Mouse (Mus musculus) G1E (cell line): Measurements from ENCODE around the gene Kif28. TPM values are rescaled to one million over a fixed set of nuclear protein-coding genes. Genes with fewer than 3 reads are reported as not detected.

ENCODE experiments used
- ATAC-seq: 2 replicates; pipeline ENCODE4 v1.8.0; 2016; ENCODE audit warnings: mild to moderate bottlenecking; ENCODE audit not compliant: insufficient number of reproducible peaks, poor library complexity, low FRiP score, severe bottlenecking; ENCODE audit errors: extremely low read depth
- DNase-seq: peaks from one replicate; pipeline ENCODE4 v3.0.0; 2012; ENCODE audit warnings: low spot score
- H3K27me3 ChIP-seq: 2 replicates; pipeline ENCODE4 v1.6.1; 2012; ENCODE audit warnings: mild to moderate bottlenecking, low read length, inconsistent platforms; ENCODE audit not compliant: insufficient read depth
- H3K36me3 ChIP-seq: replicated peaks from 2 replicates; pipeline ENCODE3; 2012; ENCODE audit warnings: mild to moderate bottlenecking, inconsistent platforms
- H3K4me1 ChIP-seq: 2 replicates; pipeline ENCODE4 v1.6.1; 2012; ENCODE audit warnings: low read depth, low read length, inconsistent platforms, mixed read lengths; ENCODE audit not compliant: insufficient read depth
- H3K4me3 ChIP-seq: 2 replicates; pipeline ENCODE4 v1.5.1; 2012; ENCODE audit warnings: low read depth, mild to moderate bottlenecking, inconsistent platforms, low read length, moderate library complexity, mixed read lengths
- H3K9me3 ChIP-seq: replicated peaks from 2 replicates; pipeline ENCODE4 v1.6.1; 2012; ENCODE audit warnings: inconsistent platforms
- CTCF ChIP-seq: IDR thresholded peaks from 2 replicates; pipeline ENCODE4 v1.5.1; 2012; ENCODE audit warnings: low read depth, low read length, inconsistent platforms, mixed read lengths
- GATA1 ChIP-seq: IDR thresholded peaks from 2 replicates; pipeline ENCODE4 v1.6.1; 2012; ENCODE audit warnings: borderline replicate concordance, low read length, inconsistent platforms, mixed read lengths
- GATA2 ChIP-seq: IDR thresholded peaks from 2 replicates; pipeline ENCODE4 v1.6.1; 2012; ENCODE audit warnings: low read depth, low read length, inconsistent platforms, borderline replicate concordance
- POLR2AphosphoS5 ChIP-seq: IDR thresholded peaks from 2 replicates; pipeline ENCODE4 v1.6.1; 2012; ENCODE audit warnings: low read depth, low read length, inconsistent platforms; ENCODE audit not compliant: insufficient replicate concordance
- TAL1 ChIP-seq: conservative IDR thresholded peaks from 2 replicates; pipeline ENCODE4 v1.6.1; 2012; ENCODE audit warnings: low read depth, low read length, inconsistent platforms, mixed read lengths
- polyA plus RNA-seq: library from polyadenylated mRNA; stranded (reverse); fragments of >175 nt; gene quantifications from 2 replicates; pipeline ENCODE4 v1.2.3, GENCODE M21; 2012
- total RNA-seq, 2 experiments: library from RNA; stranded (forward) in 1 of 2; stranded (reverse) in 1 of 2; fragments of 200-1000 nt in 1 of 2; fragments of >200 nt in 1 of 2; fragmentation: Nextera tagmentation in 1 of 2; gene quantifications; 2 replicates each; pipeline ENCODE4 v1.2.3; 2014 to 2017

Kif28 gene
- total and polyA plus RNA-seq, 3 experiments, result 0.05 TPM; not detected in 2

- no peak for TF ChIP-seq POLR2AphosphoS5
- TF ChIP-seq GATA1, result no peak
- no peak for TF ChIP-seq GATA2
- TF ChIP-seq CTCF, result no peak
- Histone ChIP-seq H3K36me3 (peaks cover 80% of the 10 kb centered on the region), H3K27me3 (no peaks in the 10 kb centered on the region), H3K4me1 (peaks cover 45% of the 10 kb centered on the region), H3K9me3 (no peaks in the 10 kb centered on the region), H3K4me3 (no peak overlapping the region)
- ATAC-seq (no peak), DNase-seq (no peak)
Observed at GRCm38 (mm10) chr1:179679326-179679725, 65.7 kb downstream of the Kif28 start.

GRCm38 (mm10) chr1:179677031-179677430 is 68.0 kb downstream of the Kif28 start:
- DNase-seq, result no peak

GRCm38 (mm10) chr1:179674355-179674754 is 70.7 kb downstream of the Kif28 start:
- Histone ChIP-seq H3K9me3 (no peaks in the 10 kb centered on the region), H3K27me3 (no peaks in the 10 kb centered on the region), H3K36me3 (peaks cover 79% of the 10 kb centered on the region), H3K4me3 (no peak overlapping the region), H3K4me1 (peaks cover 50% of the 10 kb centered on the region)
- no peak for TF ChIP-seq GATA2
- ATAC-seq, result no peak
- no peak for DNase-seq

More at GRCm38 (mm10) chr1:179677031-179677430, 68.0 kb downstream of the Kif28 start:
- Histone ChIP-seq H3K9me3 (no peaks in the 10 kb centered on the region), H3K27me3 (no peaks in the 10 kb centered on the region), H3K4me3 (no peak overlapping the region), H3K4me1 (peaks cover 44% of the 10 kb centered on the region), H3K36me3 (peaks cover 86% of the 10 kb centered on the region)
- no peak for TF ChIP-seq GATA1
- TF ChIP-seq GATA2, result no peak
- TF ChIP-seq CTCF, result no peak
- no peak for TF ChIP-seq POLR2AphosphoS5
- no peak for TF ChIP-seq TAL1
- ATAC-seq, result no peak

- ATAC-seq (peak; percentile 11; the same call in 1 of the 2 replicates), DNase-seq (no peak)
- TF ChIP-seq GATA2, result no peak
- TF ChIP-seq CTCF, result no peak
- no peak for TF ChIP-seq POLR2AphosphoS5
- no peaks in the 10 kb centered on the region for H3K9me3 ChIP-seq
- H3K36me3 ChIP-seq, result peaks cover 36% of the 10 kb centered on the region
- peaks cover 65% of the 10 kb centered on the region for H3K4me1 ChIP-seq
- H3K27me3 ChIP-seq, result no peaks in the 10 kb centered on the region
- peak overlapping the region; percentile 93 for H3K4me3 ChIP-seq
Observed at GRCm38 (mm10) chr1:179668836-179669537, 76.1 kb downstream of the Kif28 start.

GRCm38 (mm10) chr1:179668013-179668805 is 76.9 kb downstream of the Kif28 start, which contains the start of gene Sccpdh:
Sccpdh (plus strand) TSS chr1:179668210.
- ATAC-seq, result peak; percentile 60
- TF ChIP-seq CTCF (no peak), GATA2 (no peak), POLR2AphosphoS5 (no peak), TAL1 (no peak), GATA1 (no peak)

GRCm38 (mm10) chr1:179667450-179667849 is 77.6 kb downstream of the Kif28 start:
- H3K27me3 ChIP-seq, result no peaks in the 10 kb centered on the region
- H3K4me3 ChIP-seq, result peak overlapping the region; percentile 93
- H3K9me3 ChIP-seq, result no peaks in the 10 kb centered on the region
- H3K36me3 ChIP-seq, result peaks cover 20% of the 10 kb centered on the region
- no peak for TF ChIP-seq TAL1
- no peak for TF ChIP-seq GATA2
- TF ChIP-seq GATA1, result no peak
- TF ChIP-seq CTCF, result no peak
- ATAC-seq, result no peak
- H3K4me1 ChIP-seq, result peaks cover 68% of the 10 kb centered on the region
- DNase-seq, result no peak

More at GRCm38 (mm10) chr1:179668013-179668805, 76.9 kb downstream of the Kif28 start, which contains the start of gene Sccpdh:
- DNase-seq, result peak; percentile 83
- Histone ChIP-seq H3K36me3 (peaks cover 28% of the 10 kb centered on the region), H3K4me1 (peaks cover 66% of the 10 kb centered on the region), H3K27me3 (no peaks in the 10 kb centered on the region), H3K9me3 (no peaks in the 10 kb centered on the region), H3K4me3 (peak within 1 kb of the TSS; percentile 93)
